Mouse (Mus musculus) erythroid progenitor cell, adult 5-6 weeks (primary cell): ENCODE data around the gene Dapk2. TPM values are rescaled to one million over a fixed set of nuclear protein-coding genes. Genes with fewer than 3 reads are reported as not detected.
"Not testable (repeated sequence)": the region's sequence is repeated elsewhere in the genome, so short reads cannot be mapped to it uniquely, and the experiment has no call there.

Experiments used
- ATAC-seq: replicated peaks from 2 replicates; pipeline ENCODE4 v1.8.0; 2016; ENCODE audit warnings: moderate number of reproducible peaks, mild to moderate bottlenecking, moderate TSS enrichment, inconsistent platforms; ENCODE audit not compliant: poor library complexity, low FRiP score, severe bottlenecking
- total RNA-seq, 2 experiments: library from RNA; stranded (forward) in 1 of 2; stranded (reverse) in 1 of 2; fragments of 150-400 nt in 1 of 2; fragments of 186-747, 209-891 nt in 1 of 2; gene quantifications; 2 replicates each; pipeline versions ENCODE4 v1.2.3 to v1.2.4; 2015 to 2017; ENCODE audit warnings: low replicate concordance in 2 of 2

Gene Dapk2
- total RNA-seq, 2 experiments from 2014 or later = 25.5 to 31.0 TPM

GRCm38 (mm10) chr9:66266237-66267170 lies 108.5 kb downstream of the Dapk2 start:
- ATAC-seq = no peak

DNA sequence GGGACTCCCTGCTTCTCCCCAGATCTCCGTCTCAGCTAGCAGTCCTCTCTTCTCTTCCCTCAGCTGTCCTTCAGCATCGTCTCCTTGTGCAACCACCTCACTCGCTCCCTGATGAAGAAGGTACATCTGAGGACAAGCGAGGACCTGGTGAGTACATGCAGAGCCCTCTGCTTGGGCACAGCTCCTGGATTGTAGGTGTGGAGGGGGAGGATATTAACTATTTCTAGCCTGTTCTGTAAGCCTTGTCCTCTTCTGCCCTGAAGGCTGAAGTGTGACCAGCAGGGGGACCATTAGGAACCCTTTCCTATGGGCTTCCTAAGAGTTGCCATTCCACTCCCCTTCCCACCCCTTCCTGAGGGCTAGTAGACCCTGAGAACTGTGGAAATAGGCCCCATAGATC lies 110.8 kb downstream of the Dapk2 start:
- no peak for ATAC-seq

DNA sequence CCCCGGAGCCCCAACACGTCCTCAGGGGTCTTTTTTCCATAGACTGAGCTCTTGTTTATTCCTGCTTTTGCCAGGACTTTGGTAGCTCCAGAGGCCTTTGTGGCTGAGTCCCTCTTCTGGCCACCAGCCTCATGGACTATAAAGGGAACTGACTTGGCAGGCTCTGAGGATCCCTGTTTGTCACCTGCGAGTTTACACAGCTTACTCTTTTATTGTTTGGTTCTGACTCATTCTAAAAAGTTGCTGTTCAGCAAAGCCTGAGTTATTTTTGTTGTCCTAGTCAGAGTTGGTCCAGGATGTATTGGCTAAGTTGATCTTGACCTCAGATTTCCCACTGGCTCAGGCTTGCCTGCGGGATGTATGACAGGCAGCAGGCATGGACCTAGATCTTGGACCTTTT lies 112.0 kb downstream of the Dapk2 start:
- ATAC-seq = no peak

GRCm38 (mm10) chr9:66271726-66272125 lies 113.7 kb downstream of the Dapk2 start:
- ATAC-seq = no peak

- ATAC-seq = no peak
Measured at GRCm38 (mm10) chr9:66273632-66274031, 115.6 kb downstream of the Dapk2 start.

DNA sequence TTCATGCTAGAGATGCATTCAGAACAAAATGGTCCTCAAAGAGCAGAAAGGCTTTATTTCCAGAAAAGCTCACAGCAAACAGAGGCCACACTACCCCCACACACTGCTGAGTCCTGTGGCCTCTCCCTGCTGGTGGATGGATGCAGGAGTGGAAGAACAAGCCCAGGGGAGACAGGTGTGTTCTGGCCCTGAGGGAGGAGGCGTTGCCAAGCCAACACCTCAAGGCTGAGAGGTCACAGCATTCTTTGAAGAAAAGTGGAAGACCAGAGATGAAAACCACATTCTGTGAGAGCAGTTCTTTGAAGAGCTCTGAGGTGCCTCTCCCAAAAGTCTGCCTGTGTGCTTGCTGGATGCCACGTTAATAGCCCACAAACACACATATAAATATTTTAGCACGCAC lies 116.6 kb downstream of the Dapk2 start:
- ATAC-seq = no peak

- no peak for ATAC-seq
Measured at GRCm38 (mm10) chr9:66275267-66275991, 117.4 kb downstream of the Dapk2 start.

GRCm38 (mm10) chr9:66276062-66276461 lies 118.0 kb downstream of the Dapk2 start:
- ATAC-seq = no peak

GRCm38 (mm10) chr9:66276697-66277385 lies 118.8 kb downstream of the Dapk2 start:
- peak; percentile 77 for ATAC-seq

GRCm38 (mm10) chr9:66279647-66280046 lies 121.6 kb downstream of the Dapk2 start:
- ATAC-seq = no peak

DNA sequence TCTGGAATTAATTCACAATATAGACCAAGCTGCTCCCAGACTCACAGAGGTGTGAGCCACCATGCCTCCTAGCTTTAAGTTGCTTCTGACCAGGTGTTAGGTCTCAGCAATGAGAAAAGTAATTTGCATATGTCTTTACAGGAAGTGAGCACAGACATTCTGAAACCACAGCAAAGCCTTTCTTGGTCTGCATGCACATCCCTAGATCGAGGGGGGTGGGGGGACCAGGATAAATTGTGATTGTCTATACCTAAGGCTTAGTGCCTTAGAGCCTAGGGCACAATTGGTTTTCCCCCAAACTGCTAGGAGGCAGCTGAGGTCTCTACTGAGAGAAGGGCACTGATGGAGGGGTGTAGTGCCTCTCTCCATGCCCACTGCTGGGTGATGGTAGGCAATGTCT lies 122.5 kb downstream of the Dapk2 start:
- ATAC-seq = no peak

DNA sequence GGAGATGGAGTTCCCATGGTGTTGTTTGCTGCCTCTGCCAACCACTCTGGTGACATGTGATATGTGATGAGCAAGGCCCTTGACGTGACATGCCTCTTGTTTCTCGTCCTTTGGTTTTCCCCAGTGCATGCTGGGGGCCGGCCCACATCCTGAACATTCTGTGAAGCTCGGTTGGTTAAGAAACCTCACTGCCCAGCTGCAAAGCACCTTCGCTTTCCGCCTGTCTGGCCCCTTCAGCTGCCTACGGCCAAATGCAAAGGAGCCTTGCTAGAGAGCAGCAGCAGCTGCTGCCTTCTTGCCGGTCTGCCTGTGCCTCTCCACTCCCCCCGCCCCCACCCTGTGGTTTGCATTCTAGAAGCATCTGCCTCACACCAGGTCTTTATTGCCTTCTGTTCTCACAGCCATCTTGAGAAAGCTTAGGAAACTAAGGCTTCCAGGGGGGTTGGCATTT lies 123.5 kb downstream of the Dapk2 start:
- ATAC-seq = no peak

GRCm38 (mm10) chr9:66282582-66282981 lies 124.6 kb downstream of the Dapk2 start:
- ATAC-seq = no peak

GRCm38 (mm10) chr9:66283565-66284203 lies 125.7 kb downstream of the Dapk2 start:
- peak; percentile 61; the same call in 1 of the 2 replicates for ATAC-seq

DNA sequence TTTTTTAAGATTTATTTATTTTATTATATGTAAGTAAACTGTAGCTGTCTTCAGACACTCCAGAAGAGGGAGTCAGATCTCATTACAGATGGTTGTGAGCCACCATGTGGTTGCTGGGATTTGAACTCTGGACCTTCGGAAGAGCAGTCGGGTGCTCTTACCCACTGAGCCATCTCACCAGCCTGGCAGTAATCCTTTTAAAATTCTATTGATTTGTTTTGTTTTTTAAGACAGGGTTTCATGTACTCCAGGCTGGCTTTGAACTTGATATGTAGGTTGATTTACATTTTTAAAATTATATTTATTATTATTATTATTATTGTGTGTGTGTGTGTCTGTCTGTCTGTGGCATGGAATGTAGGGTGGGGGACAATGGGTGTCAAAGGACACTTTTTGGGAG lies 127.2 kb downstream of the Dapk2 start:
- ATAC-seq = not testable (repeated sequence)

DNA sequence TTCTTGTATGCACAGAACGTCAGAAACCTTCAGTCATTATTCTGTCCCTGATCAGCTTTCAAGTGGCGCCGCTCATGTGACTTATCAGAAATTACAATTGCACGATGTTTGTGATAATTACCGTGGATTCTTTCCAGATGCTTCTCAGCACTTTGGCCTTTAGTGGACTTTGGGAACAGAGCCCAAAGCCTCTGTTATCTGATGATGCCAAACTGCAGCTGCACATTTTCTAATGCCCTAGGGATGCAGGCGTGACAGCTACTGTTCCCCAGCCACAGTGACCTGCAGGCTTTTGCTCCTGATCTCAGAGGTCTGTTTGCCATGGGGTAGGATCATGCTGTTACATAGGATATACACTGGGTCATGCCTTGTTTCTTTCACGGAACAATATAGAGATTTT lies 127.9 kb downstream of the Dapk2 start:
- no peak for ATAC-seq

- ATAC-seq = no peak
Measured at GRCm38 (mm10) chr9:66290727-66291126, 132.7 kb downstream of the Dapk2 start.

- no peak for ATAC-seq
Measured at GRCm38 (mm10) chr9:66293319-66293718, 135.3 kb downstream of the Dapk2 start.

DNA sequence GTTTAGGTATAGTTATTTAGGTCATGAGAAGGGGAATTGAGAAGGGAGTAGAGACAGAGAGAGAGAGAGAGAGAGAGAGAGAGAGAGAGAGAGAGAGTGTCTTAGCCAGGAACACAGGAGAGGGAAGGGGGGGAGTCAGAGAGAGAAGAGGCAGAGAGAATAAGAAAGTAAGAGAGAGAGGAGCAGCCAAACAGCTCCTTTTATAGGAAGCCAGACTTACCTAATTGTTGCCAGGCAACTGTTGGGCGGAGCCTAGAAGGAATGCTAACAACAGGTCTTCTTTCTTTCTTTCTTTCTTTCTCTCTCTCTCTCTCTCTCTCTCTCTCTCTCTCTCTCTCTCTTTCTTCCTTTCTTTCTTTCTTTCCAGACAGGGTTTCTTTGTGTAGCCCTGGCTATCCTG lies 136.2 kb downstream of the Dapk2 start:
- no peak for ATAC-seq

DNA sequence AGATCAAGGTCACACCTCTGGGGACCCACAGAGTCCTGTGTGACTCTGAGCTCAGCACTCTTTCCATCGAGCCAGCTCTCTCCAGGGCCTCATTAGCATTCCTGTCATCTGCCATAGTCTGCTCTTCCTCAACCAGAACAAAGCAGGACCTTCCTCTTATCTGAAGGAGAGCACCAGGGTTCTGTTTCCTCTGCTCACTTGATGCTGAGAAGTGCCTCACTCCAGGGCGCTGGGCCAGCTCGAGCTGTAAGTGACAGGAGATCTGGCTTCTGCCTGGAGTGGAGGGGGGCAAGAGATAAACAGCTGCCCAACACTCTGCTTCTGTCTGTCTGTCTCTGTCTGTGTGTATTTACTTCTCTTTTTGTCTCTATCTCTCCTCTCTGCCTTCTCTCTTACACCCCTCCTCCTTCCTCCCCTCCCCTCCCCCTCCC lies 137.0 kb downstream of the Dapk2 start:
- peak; percentile 34 for ATAC-seq
